Mouse (Mus musculus) cortical plate, adult 2 months (tissue): ENCODE results near the gene Slc1a5.
A peak's percentile ranks its signal among the peaks of the same experiment; 100 is the strongest.

Experiments used
- CTCF ChIP-seq: fragments of 200-500 bp; IDR thresholded peaks from 2 replicates; pipeline ENCODE4 v1.5.1; 2011; ENCODE audit warnings: mild to moderate bottlenecking, control low read depth, low read length; ENCODE audit not compliant: insufficient read depth; ENCODE audit errors: extremely low read depth
- POLR2A ChIP-seq: fragments of 200-500 bp; IDR thresholded peaks from 2 replicates; pipeline ENCODE4 v1.6.1; 2011; ENCODE audit warnings: mild to moderate bottlenecking, low read length, control low read depth; ENCODE audit not compliant: insufficient read depth; ENCODE audit errors: extremely low read depth

GRCm38 (mm10) chr7:16812505-16812904 lies 31.4 kb downstream of the Slc1a5 start:
- TF ChIP-seq CTCF (peak; percentile 41; the same call in 1 of the 2 replicates), POLR2A (no peak)
